Mouse (Mus musculus) thymus, postnatal 25 days (tissue): ENCODE measurements around the gene Gm5431.
"Not testable (repeated sequence)": the region's sequence is repeated elsewhere in the genome, so short reads cannot be mapped to it uniquely, and the experiment has no call there.

Source experiments
- DNase-seq: peaks from one replicate; pipeline ENCODE4 v3.0.0; 2022

The Gm5431 gene

GRCm38 (mm10) chr11:48871201-48871772 is 30.7 kb downstream of the Gm5431 start, which contains the start of gene Irgm1:
Irgm1 (minus strand) TSS chr11:48871683.
- peak; percentile 77 for DNase-seq

GRCm38 (mm10) chr11:48870781-48871180 is 31.2 kb downstream of the Gm5431 start:
- DNase-seq: no peak

GRCm38 (mm10) chr11:48869380-48870110 is 32.5 kb downstream of the Gm5431 start:
- no peak for DNase-seq

- DNase-seq: no peak
Measured at GRCm38 (mm10) chr11:48866481-48866880, 35.5 kb downstream of the Gm5431 start.

- no peak for DNase-seq
Measured at GRCm38 (mm10) chr11:48863808-48864207, 38.2 kb downstream of the Gm5431 start.

GRCm38 (mm10) chr11:48862784-48863319 is 39.2 kb downstream of the Gm5431 start:
- DNase-seq: no peak

GRCm38 (mm10) chr11:48859014-48859413 is 43.0 kb downstream of the Gm5431 start:
- DNase-seq: peak; percentile 51

- peak; percentile 90 for DNase-seq
Measured at GRCm38 (mm10) chr11:48853474-48854180, 48.4 kb downstream of the Gm5431 start.

GRCm38 (mm10) chr11:48852624-48853473 is 49.2 kb downstream of the Gm5431 start:
- DNase-seq: no peak

- no peak for DNase-seq
Measured at GRCm38 (mm10) chr11:48852190-48852589, 49.8 kb downstream of the Gm5431 start.

- DNase-seq: no peak
Measured at GRCm38 (mm10) chr11:48851270-48851995, 50.6 kb downstream of the Gm5431 start.

- no peak for DNase-seq
Measured at GRCm38 (mm10) chr11:48850240-48850639, 51.8 kb downstream of the Gm5431 start.

GRCm38 (mm10) chr11:48846881-48847280 is 55.1 kb downstream of the Gm5431 start:
- no peak for DNase-seq

- not testable (repeated sequence) for DNase-seq
Measured at GRCm38 (mm10) chr11:48846362-48846761, 55.7 kb downstream of the Gm5431 start.

GRCm38 (mm10) chr11:48845244-48845815 is 56.7 kb downstream of the Gm5431 start:
- DNase-seq: no peak

GRCm38 (mm10) chr11:48844309-48844708 is 57.7 kb downstream of the Gm5431 start:
- DNase-seq: no peak

GRCm38 (mm10) chr11:48843202-48843601 is 58.8 kb downstream of the Gm5431 start:
- no peak for DNase-seq

- DNase-seq: no peak
Measured at GRCm38 (mm10) chr11:48842378-48842792, 59.6 kb downstream of the Gm5431 start.

- no peak for DNase-seq
Measured at GRCm38 (mm10) chr11:48841213-48841612, 60.8 kb downstream of the Gm5431 start.

- DNase-seq: no peak
Measured at GRCm38 (mm10) chr11:48840805-48841204, 61.2 kb downstream of the Gm5431 start.

- no peak for DNase-seq
Measured at GRCm38 (mm10) chr11:48838879-48839680, 62.9 kb downstream of the Gm5431 start.
